Mouse (Mus musculus) lung, embryonic 14.5 days (tissue): ENCODE measurements around the gene Srpr. TPM values are rescaled to one million over a fixed set of nuclear protein-coding genes. Genes with fewer than 3 reads are reported as not detected.

Source experiments
- ATAC-seq: fragments of 200-750 bp; cut with Nextera tagmentation; 2 replicates; pipeline ENCODE4 v1.8.0; 2017; ENCODE audit warnings: mild to moderate bottlenecking, moderate TSS enrichment, moderate library complexity; ENCODE audit not compliant: insufficient read depth
- DNase-seq: peaks from one replicate; pipeline ENCODE4 v3.0.0-alpha.2; 2015
- H3K27ac ChIP-seq: fragments of 300-500 bp; sonication (generic); 2 replicates; pipeline ENCODE4 v1.5.1; 2014; ENCODE audit warnings: low read depth, mild to moderate bottlenecking, moderate library complexity
- H3K27me3 ChIP-seq: fragments of 300-500 bp; sonication (generic); 2 replicates; pipeline ENCODE4 v1.6.1; 2014; ENCODE audit warnings: low read length, control low read depth; ENCODE audit not compliant: insufficient read depth
- H3K36me3 ChIP-seq: fragments of 300-500 bp; sonication (generic); 2 replicates; pipeline ENCODE4 v1.6.1; 2014; ENCODE audit warnings: control low read depth; ENCODE audit not compliant: insufficient read depth
- H3K4me1 ChIP-seq: fragments of 300-500 bp; sonication (generic); 2 replicates; pipeline ENCODE4 v1.6.1; 2014; ENCODE audit warnings: antibody characterized with exemption, control low read depth; ENCODE audit not compliant: insufficient read depth
- H3K4me2 ChIP-seq: fragments of 300-500 bp; sonication (generic); 2 replicates; pipeline ENCODE4 v1.6.1; 2014; ENCODE audit warnings: mild to moderate bottlenecking
- H3K4me3 ChIP-seq: fragments of 300-500 bp; sonication (generic); 2 replicates; pipeline ENCODE4 v1.5.1; 2014; ENCODE audit warnings: low read depth, low read length
- H3K9ac ChIP-seq: fragments of 300-500 bp; sonication (generic); 2 replicates; pipeline ENCODE4 v1.6.1; 2014
- H3K9me3 ChIP-seq: fragments of 300-500 bp; sonication (generic); 2 replicates; pipeline ENCODE4 v1.6.1; 2016; ENCODE audit warnings: low read depth, low read length, control low read depth
- CTCF ChIP-seq: IDR thresholded peaks from 2 replicates; pipeline ENCODE4 v1.5.1; 2016; ENCODE audit warnings: antibody characterized with exemption, low read depth
- WGBS: fragments of 180-500 bp; shearing (Covaris S2); extraction: QIAGEN DNeasy Blood & Tissue Kit; methylation state at CpG from one replicate; pipeline ENCODE4 v1.1.7; 2014; 5-methylcytosine and 5-hydroxymethylcytosine counted together
- polyA plus RNA-seq: library from polyadenylated mRNA; unstranded; fragments of >200 nt; fragmentation: Nextera tagmentation; extraction: Ambion mirVana; gene quantifications from 2 replicates; pipeline ENCODE4 v1.2.1, GENCODE M21; 2014

The Srpr gene
- polyA plus RNA-seq, 1 experiment from 2014 or later, result 133 TPM

DNA sequence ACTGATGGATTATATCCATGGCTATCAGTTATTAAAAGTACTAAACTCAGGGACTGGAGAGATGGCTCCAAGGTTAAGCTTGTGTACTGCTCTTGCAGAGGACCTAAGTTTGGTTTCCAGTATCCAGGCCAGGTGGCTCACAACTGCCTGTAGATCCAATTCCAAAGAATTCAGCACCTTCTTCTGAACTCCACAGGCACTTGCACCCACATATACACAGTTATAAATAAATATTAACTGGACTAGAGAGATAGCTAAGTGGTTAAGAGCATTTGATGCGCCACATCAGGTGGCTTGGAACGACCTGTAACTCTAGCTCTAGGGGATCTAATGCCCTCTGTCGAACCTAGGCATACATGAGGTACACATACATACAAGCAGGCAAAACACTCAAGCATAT lies 28.7 kb downstream of the Srpr start:
- ATAC-seq (no peak), DNase-seq (no peak)
- H3K9me3 ChIP-seq, result no peaks in the 10 kb centered on the region
- no peak overlapping the region for H3K4me2 ChIP-seq
- no peak for TF ChIP-seq CTCF
- WGBS, result 83% methylated on average over 3 of the region's 3 CpGs
- H3K27ac ChIP-seq, result no peak overlapping the region
- H3K4me3 ChIP-seq, result no peak overlapping the region
- peaks cover 17% of the 10 kb centered on the region; the same call in 1 of the 2 replicates for H3K36me3 ChIP-seq
- no peaks in the 10 kb centered on the region for H3K4me1 ChIP-seq
- H3K27me3 ChIP-seq, result no peaks in the 10 kb centered on the region
- no peak overlapping the region for H3K9ac ChIP-seq

DNA sequence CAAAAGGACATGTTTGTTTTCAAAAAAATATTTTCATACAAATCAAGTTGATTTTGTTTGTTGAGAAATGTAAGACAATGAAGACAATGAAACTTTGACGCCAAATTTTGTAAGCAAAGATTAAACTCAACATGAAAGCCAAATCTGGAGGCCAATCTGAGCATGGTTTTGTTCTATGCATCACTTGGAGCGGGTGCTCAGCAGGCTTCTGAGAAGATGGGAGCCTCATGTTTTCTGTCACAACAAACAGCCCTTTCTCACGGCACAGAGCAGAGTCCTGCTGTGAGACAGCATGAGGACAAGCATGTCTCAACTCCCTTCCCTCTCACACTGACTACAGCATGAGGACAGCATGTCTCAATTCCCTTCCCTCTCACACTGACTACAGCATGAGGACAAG lies 36.0 kb downstream of the Srpr start:
- TF ChIP-seq CTCF, result no peak
- Histone ChIP-seq H3K36me3 (peaks cover 15% of the 10 kb centered on the region), H3K9me3 (no peaks in the 10 kb centered on the region), H3K4me3 (no peak overlapping the region), H3K4me2 (no peak overlapping the region), H3K4me1 (no peaks in the 10 kb centered on the region), H3K9ac (no peak overlapping the region), H3K27me3 (no peaks in the 10 kb centered on the region), H3K27ac (no peak overlapping the region)
- no peak for DNase-seq
- WGBS, result 48% methylated on average over 3 of the region's 3 CpGs
- no peak for ATAC-seq

DNA sequence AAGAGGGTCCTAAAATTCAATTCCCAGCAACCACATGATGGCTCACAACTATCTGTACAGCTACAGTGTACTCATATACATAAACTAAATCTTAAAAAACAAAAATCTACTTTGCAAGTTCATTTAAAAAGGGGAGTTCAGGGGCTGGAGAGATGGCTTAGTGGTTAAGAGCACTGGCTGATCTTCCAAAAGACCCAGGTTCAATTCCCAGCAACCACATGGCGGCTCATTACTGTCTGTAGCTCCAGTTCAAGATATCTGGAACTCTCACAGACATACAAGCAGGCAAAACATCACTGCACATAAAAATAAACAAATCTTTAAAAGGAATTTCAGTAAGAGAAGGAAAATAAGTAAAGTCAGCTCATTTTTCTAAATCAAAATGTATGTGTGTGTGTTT lies 38.4 kb downstream of the Srpr start:
- Histone ChIP-seq H3K4me3 (no peak overlapping the region), H3K27me3 (no peaks in the 10 kb centered on the region), H3K4me1 (no peaks in the 10 kb centered on the region), H3K4me2 (no peak overlapping the region), H3K36me3 (peaks cover 6% of the 10 kb centered on the region), H3K9me3 (no peaks in the 10 kb centered on the region), H3K9ac (no peak overlapping the region), H3K27ac (no peak overlapping the region)
- TF ChIP-seq CTCF, result no peak
- DNase-seq (no peak), ATAC-seq (no peak)
- 70% methylated on average over 1 of the region's 1 CpGs for WGBS

DNA sequence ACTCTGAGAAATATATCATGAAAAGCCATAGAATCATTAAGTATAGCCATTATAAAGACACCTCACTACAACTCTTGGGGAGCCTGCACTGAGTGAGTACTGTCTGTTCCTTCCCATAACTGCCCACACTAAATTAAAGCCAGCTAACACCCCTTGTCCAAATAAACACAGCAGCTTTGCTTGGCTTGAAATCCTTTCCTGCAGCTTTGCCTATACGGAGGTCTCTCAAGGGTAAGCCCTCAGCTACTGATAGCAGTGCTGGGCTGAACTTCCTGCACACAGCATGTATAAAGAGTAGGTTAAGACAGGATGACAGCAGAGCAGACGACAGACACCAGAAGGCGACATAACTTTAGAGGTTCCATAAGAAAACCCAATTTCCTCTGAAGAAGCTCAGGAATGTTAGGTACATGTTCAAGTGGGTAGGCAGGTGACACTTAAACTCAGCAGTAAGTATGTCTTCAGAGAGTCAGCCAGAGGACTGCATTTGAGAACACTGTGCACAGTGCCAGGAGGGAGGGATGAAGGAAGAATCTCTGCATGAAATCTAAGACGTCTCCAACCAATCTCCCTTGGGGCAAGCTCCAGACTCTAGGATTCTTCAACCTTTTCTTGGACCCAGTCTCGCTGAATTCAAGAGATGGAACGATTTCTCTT lies 39.1 kb downstream of the Srpr start:
- H3K27ac ChIP-seq, result no peak overlapping the region
- H3K9me3 ChIP-seq, result no peaks in the 10 kb centered on the region
- no peak overlapping the region for H3K4me3 ChIP-seq
- H3K36me3 ChIP-seq, result peaks cover 4% of the 10 kb centered on the region
- DNase-seq (peak; percentile 3), ATAC-seq (peak; percentile 49; the same call in 1 of the 2 replicates)
- H3K4me2 ChIP-seq, result no peak overlapping the region
- WGBS, result 40% methylated on average over 6 of the region's 6 CpGs
- no peak for TF ChIP-seq CTCF
- H3K4me1 ChIP-seq, result no peaks in the 10 kb centered on the region
- H3K27me3 ChIP-seq, result no peaks in the 10 kb centered on the region
- no peak overlapping the region for H3K9ac ChIP-seq

DNA sequence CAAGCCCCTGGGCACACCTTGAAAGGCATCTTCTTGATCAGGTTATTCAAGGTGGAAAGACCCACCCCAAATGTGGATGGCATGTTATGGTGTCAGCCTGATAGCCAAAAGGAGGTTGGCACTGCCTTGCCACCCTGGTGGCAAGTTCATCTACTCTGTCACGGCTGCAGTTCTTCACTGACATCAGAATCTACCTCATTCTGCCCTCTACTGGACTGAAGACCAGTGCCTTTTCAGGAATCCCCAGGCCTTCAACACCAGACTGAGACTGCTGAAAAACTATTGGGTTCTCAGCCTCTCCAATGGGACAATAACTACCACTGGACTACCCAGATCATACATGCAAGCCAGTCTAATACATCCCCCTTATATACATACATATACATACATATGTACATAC lies 39.8 kb downstream of the Srpr start:
- ATAC-seq (no peak), DNase-seq (no peak)
- Histone ChIP-seq H3K9me3 (no peaks in the 10 kb centered on the region), H3K4me3 (no peak overlapping the region), H3K36me3 (no peaks in the 10 kb centered on the region), H3K27ac (no peak overlapping the region), H3K4me2 (no peak overlapping the region), H3K4me1 (no peaks in the 10 kb centered on the region), H3K27me3 (no peaks in the 10 kb centered on the region), H3K9ac (no peak overlapping the region)
- TF ChIP-seq CTCF, result 0 out of 2 replicates have a peak, but pooled peaks have one; percentile 4
- whole genome bisulfite sequencing, result 71% methylated on average over 1 of the region's 1 CpGs

DNA sequence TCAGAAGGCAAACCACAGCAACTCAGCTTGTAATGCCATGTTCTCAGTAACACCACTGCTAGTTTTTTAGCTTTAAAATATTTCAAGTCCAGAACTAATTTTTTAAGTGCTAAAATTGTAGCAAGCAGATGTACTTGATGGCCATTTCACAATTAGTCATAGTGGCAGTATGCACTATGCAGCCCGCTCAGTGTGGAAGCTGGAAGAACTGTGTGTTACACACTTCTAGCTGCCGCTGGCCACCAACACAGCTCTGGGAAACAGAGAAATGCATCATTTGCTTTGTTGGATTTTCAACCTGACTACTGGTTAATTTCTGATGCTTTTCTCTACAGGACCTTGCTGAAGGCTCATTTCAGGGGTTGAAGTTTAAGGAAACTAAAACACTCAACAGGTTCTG lies 47.4 kb downstream of the Srpr start:
- Histone ChIP-seq H3K27me3 (no peaks in the 10 kb centered on the region), H3K4me3 (no peak overlapping the region), H3K4me2 (no peak overlapping the region), H3K9ac (no peak overlapping the region), H3K27ac (no peak overlapping the region), H3K36me3 (0 out of 2 replicates have a peak, but pooled peaks cover 4% of the 10 kb centered on the region), H3K9me3 (no peaks in the 10 kb centered on the region), H3K4me1 (no peaks in the 10 kb centered on the region)
- no peak for TF ChIP-seq CTCF
- ATAC-seq, result no peak
- WGBS, result 94% methylated on average over 2 of the region's 2 CpGs
- no peak for DNase-seq

DNA sequence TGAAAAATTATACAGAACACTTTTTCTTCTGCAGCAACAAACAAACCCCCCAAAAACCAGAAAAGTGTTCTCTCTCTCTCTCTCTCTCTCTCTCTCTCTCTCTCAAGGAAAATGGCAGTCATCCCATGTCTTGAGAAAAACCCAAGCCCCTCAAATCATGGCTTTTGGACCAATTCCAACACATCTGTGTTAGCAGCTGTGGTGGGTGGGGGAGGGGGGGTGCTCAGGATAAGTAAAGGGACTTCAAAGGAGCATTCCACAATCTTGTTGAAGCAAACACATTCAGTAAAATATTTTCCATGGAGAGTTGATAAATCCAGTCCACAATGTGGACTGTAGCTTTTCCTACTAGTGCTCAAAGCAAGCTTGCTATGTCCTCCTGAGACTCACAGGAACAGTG lies 49.5 kb downstream of the Srpr start:
- H3K27ac ChIP-seq, result no peak overlapping the region
- no peak overlapping the region for H3K4me2 ChIP-seq
- H3K4me3 ChIP-seq, result no peak overlapping the region
- DNase-seq (peak; percentile 71), ATAC-seq (peak; percentile 38; the same call in 1 of the 2 replicates)
- no peak overlapping the region for H3K9ac ChIP-seq
- H3K27me3 ChIP-seq, result no peaks in the 10 kb centered on the region
- H3K4me1 ChIP-seq, result no peaks in the 10 kb centered on the region
- H3K9me3 ChIP-seq, result no peaks in the 10 kb centered on the region
- TF ChIP-seq CTCF, result no peak
- 0 out of 2 replicates have a peak, but pooled peaks cover 4% of the 10 kb centered on the region for H3K36me3 ChIP-seq

DNA sequence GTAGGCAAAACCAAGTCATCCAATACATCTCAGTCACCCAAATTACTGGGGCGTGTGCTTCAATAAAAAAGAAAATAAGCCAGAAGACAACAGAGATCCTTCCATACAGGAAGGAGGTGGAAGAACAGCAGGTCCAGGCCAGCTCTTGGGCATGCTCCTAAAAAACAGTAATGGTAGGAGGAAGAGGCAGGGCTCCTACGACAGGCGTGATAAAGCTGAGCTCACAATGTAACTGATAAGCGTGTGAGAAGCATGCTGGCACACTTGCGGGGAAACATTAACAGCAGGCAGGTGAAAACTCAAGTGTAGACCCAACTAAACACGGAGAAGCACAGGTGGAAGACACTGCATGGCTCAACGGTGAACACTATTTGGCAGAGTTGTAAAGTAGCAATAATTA lies 57.4 kb downstream of the Srpr start:
- no peaks in the 10 kb centered on the region for H3K4me1 ChIP-seq
- DNase-seq (no peak), ATAC-seq (no peak)
- WGBS, result 84% methylated on average over 7 of the region's 7 CpGs
- H3K4me2 ChIP-seq, result no peak overlapping the region
- no peaks in the 10 kb centered on the region for H3K9me3 ChIP-seq
- H3K27me3 ChIP-seq, result no peaks in the 10 kb centered on the region
- H3K27ac ChIP-seq, result no peak overlapping the region
- TF ChIP-seq CTCF, result no peak
- no peaks in the 10 kb centered on the region for H3K36me3 ChIP-seq
- no peak overlapping the region for H3K4me3 ChIP-seq
- H3K9ac ChIP-seq, result no peak overlapping the region
